Mouse (Mus musculus): ENCODE measurements around the gene Cnksr2. TPM values are rescaled to one million over a fixed set of nuclear protein-coding genes. Genes with fewer than 3 reads are reported as not detected.
A peak's percentile ranks its signal among the peaks of the same experiment; 100 is the strongest.

The Cnksr2 gene
- polyA plus RNA-seq (2015; fragmentation: Nextera tagmentation; extraction: Ambion mirVana), result 0.13 and 0.18 TPM in 2 replicates

- peak; percentile 15; the same call in 1 of the 2 replicates for TF ChIP-seq CTCF (IDR thresholded peaks at IDR 0.05; ENCODE audit: low read depth)
- Histone ChIP-seq H3K27ac (ENCODE audit: low read depth, low read length) (no peak within 1 kb of the TSS), H3K36me3 (ENCODE audit: control insufficient read depth, insufficient read depth) (no peaks in the 10 kb centered on the region), H3K9ac (ENCODE audit: low read depth, low read length) (no peak within 1 kb of the TSS), H3K9me3 (ENCODE audit: control insufficient read depth) (no peaks in the 10 kb centered on the region), H3K4me1 (replicated peaks; ENCODE audit: control insufficient read depth, insufficient read depth, low read length) (no peaks in the 10 kb centered on the region), H3K4me2 (replicated peaks; ENCODE audit: low read depth) (peak within 1 kb of the TSS; percentile 80), H3K27me3 (replicated peaks; ENCODE audit: control insufficient read depth, insufficient read depth, low read length) (peaks cover 5% of the 10 kb centered on the region), H3K4me3 (ENCODE audit: low read depth, low read length) (peak within 1 kb of the TSS; percentile 50)
- 0 out of 2 replicates have a peak, but pooled peaks have one; percentile 28 for ATAC-seq
- WGBS, result 17% methylated on average over 55 of the region's 99 CpGs
Measured at GRCm38 (mm10) chrX:158043057-158043843, at the start of gene Cnksr2. Gene Cnksr2, minus strand, starts transcription at chrX:158043294.

GRCm38 (mm10) chrX:158043844-158044140, 698 bp upstream of the Cnksr2 start:
- TF ChIP-seq CTCF (IDR thresholded peaks at IDR 0.05; ENCODE audit: low read depth), result no peak

DNA sequence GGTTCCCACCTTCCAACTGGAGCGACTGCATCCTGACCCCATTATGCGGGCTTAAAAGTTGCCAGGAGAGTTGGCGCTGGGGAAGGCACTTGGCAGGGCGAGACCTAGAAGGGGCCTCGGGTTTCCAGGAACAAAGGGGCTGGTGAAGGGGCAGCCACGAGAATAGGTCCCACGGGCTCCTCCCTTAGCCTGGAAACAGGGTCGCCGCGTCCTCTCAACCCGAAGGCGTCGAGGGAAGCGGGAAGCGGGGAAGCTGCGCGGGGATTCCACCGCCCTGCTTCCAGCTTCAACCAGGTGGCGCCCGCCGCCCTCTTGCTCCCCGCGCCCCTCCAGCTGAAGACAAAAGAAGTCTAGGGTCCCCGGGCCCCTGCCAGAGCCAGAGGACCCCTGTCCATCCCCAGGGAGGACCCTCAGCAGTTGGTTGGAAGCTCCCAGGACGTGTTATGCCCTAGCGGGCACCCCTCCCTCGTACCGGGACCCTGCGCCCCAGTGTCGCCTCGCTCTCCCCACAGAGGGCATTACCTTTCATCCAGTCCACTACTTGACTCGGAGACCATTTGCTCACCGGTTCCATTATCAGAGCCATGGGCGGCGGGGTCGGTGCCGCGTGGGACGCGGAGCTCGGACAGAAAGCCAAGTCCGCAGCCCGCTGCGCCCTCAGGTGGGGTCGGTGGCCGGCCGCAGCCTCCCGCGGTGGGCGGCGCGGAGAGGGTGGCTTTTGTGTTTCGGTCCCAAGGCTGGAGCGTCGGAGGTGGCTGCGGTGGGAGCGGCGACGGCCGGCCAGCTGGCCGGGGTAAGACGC, 638 bp downstream of the Cnksr2 start:
- H3K9ac ChIP-seq (ENCODE audit: low read depth, low read length), result no peak overlapping the region
- peak overlapping the region; percentile 80 for H3K4me2 ChIP-seq (replicated peaks; ENCODE audit: low read depth)
- H3K9me3 ChIP-seq (ENCODE audit: control insufficient read depth), result no peaks in the 10 kb centered on the region
- H3K27me3 ChIP-seq (replicated peaks; ENCODE audit: control insufficient read depth, insufficient read depth, low read length), result peaks cover 5% of the 10 kb centered on the region
- H3K36me3 ChIP-seq (ENCODE audit: control insufficient read depth, insufficient read depth), result no peaks in the 10 kb centered on the region
- peak overlapping the region; percentile 50 for H3K4me3 ChIP-seq (ENCODE audit: low read depth, low read length)
- peak; percentile 37; the same call in 1 of the 2 replicates for TF ChIP-seq CTCF (IDR thresholded peaks at IDR 0.05; ENCODE audit: low read depth)
- ATAC-seq, result no peak
- H3K4me1 ChIP-seq (replicated peaks; ENCODE audit: control insufficient read depth, insufficient read depth, low read length), result no peaks in the 10 kb centered on the region
- H3K27ac ChIP-seq (ENCODE audit: low read depth, low read length), result no peak overlapping the region
- 16% methylated on average over 60 of the region's 62 CpGs for WGBS

More at GRCm38 (mm10) chrX:158043844-158044140, 698 bp upstream of the Cnksr2 start:
- H3K27ac ChIP-seq (ENCODE audit: low read depth, low read length), result no peak overlapping the region
- peak overlapping the region; percentile 80 for H3K4me2 ChIP-seq (replicated peaks; ENCODE audit: low read depth)
- no peaks in the 10 kb centered on the region for H3K4me1 ChIP-seq (replicated peaks; ENCODE audit: control insufficient read depth, insufficient read depth, low read length)
- no peak for ATAC-seq
- 22% methylated on average over 13 of the region's 13 CpGs for WGBS
- H3K36me3 ChIP-seq (ENCODE audit: control insufficient read depth, insufficient read depth), result no peaks in the 10 kb centered on the region
- peaks cover 5% of the 10 kb centered on the region for H3K27me3 ChIP-seq (replicated peaks; ENCODE audit: control insufficient read depth, insufficient read depth, low read length)
- peak overlapping the region; percentile 50 for H3K4me3 ChIP-seq (ENCODE audit: low read depth, low read length)
- H3K9me3 ChIP-seq (ENCODE audit: control insufficient read depth), result no peaks in the 10 kb centered on the region
- H3K9ac ChIP-seq (ENCODE audit: low read depth, low read length), result no peak overlapping the region

DNA sequence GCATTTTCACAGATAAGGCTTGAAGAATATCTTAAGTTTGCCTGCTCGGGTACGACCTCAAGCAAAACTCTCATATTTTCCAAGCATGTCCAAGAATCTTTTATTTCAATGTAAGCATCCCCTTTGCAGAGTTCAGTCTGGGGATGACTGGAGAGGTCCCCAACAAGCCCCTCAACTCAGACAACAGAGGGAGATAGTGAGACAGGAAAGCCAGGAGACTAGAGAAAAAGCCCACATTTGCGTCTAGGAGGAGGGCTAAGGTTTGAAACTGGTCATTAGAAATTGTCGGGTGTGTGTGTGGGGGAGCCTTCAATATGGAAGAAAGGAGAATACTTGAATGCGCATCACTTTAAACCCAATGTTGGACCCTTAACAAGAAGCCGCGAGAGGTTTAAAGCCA, 1.4 kb downstream of the Cnksr2 start:
- ATAC-seq, result no peak
- peak overlapping the region; percentile 50; the same call in 1 of the 2 replicates for H3K4me3 ChIP-seq (ENCODE audit: low read depth, low read length)
- peak; percentile 47 for TF ChIP-seq CTCF (IDR thresholded peaks at IDR 0.05; ENCODE audit: low read depth)
- H3K27me3 ChIP-seq (replicated peaks; ENCODE audit: control insufficient read depth, insufficient read depth, low read length), result peaks cover 5% of the 10 kb centered on the region
- H3K9me3 ChIP-seq (ENCODE audit: control insufficient read depth), result no peaks in the 10 kb centered on the region
- no peak overlapping the region for H3K27ac ChIP-seq (ENCODE audit: low read depth, low read length)
- peak overlapping the region; percentile 80 for H3K4me2 ChIP-seq (replicated peaks; ENCODE audit: low read depth)
- H3K9ac ChIP-seq (ENCODE audit: low read depth, low read length), result no peak overlapping the region
- no peaks in the 10 kb centered on the region for H3K4me1 ChIP-seq (replicated peaks; ENCODE audit: control insufficient read depth, insufficient read depth, low read length)
- WGBS, result 34% methylated on average over 7 of the region's 7 CpGs
- H3K36me3 ChIP-seq (ENCODE audit: control insufficient read depth, insufficient read depth), result no peaks in the 10 kb centered on the region

DNA sequence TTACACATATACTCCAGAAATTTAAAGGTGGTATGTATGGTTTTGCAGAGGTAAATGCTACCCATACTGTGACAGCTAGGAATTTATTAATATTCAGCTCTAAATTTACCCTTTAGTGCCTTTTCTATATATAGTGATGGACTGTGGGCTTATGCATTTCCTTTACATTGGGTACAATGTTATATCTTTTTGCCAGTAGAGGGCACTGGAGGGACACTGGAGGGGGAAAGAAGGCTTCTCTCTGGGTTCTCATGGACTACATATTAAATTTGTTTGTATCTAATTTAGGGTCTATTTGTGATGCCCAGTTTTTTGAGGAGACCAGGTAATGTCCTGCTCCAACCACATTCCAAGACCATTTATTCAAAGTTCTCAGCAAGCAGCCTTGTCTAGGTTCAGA, 91.4 kb downstream of the Cnksr2 start:
- no peak overlapping the region for H3K27ac ChIP-seq (ENCODE audit: low read depth, low read length)
- H3K27me3 ChIP-seq (replicated peaks; ENCODE audit: control insufficient read depth, insufficient read depth, low read length), result no peaks in the 10 kb centered on the region
- no peak for ATAC-seq
- no peak overlapping the region for H3K4me2 ChIP-seq (replicated peaks; ENCODE audit: low read depth)
- no peak overlapping the region for H3K4me3 ChIP-seq (ENCODE audit: low read depth, low read length)
- no peaks in the 10 kb centered on the region for H3K4me1 ChIP-seq (replicated peaks; ENCODE audit: control insufficient read depth, insufficient read depth, low read length)
- H3K9ac ChIP-seq (ENCODE audit: low read depth, low read length), result no peak overlapping the region
- no peaks in the 10 kb centered on the region for H3K9me3 ChIP-seq (ENCODE audit: control insufficient read depth)
- TF ChIP-seq CTCF (IDR thresholded peaks at IDR 0.05; ENCODE audit: low read depth), result peak; percentile 69
- no peaks in the 10 kb centered on the region for H3K36me3 ChIP-seq (ENCODE audit: control insufficient read depth, insufficient read depth)

DNA sequence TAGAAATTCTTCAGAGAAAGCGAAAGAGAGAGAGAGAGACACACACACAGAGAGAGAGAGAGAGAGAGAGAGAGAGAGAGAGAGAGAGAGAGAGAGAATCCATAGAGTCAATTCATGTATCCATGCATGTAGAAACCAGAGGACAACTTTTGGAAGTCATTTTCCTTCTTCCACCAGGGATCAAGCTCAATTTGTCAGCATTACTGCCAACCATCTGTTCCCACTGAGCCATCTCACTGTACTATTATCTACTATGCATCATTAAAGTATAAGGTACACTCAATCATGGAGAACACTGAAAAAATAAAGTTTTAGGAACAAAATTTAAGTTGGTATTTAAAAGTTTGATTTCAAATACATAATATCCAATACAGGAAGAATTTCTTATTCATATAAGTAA, 93.8 kb downstream of the Cnksr2 start:
- Histone ChIP-seq H3K36me3 (ENCODE audit: control insufficient read depth, insufficient read depth) (no peaks in the 10 kb centered on the region), H3K4me1 (replicated peaks; ENCODE audit: control insufficient read depth, insufficient read depth, low read length) (no peaks in the 10 kb centered on the region), H3K4me2 (replicated peaks; ENCODE audit: low read depth) (no peak overlapping the region), H3K9me3 (ENCODE audit: control insufficient read depth) (no peaks in the 10 kb centered on the region), H3K27me3 (replicated peaks; ENCODE audit: control insufficient read depth, insufficient read depth, low read length) (no peaks in the 10 kb centered on the region), H3K27ac (ENCODE audit: low read depth, low read length) (no peak overlapping the region), H3K9ac (ENCODE audit: low read depth, low read length) (no peak overlapping the region), H3K4me3 (ENCODE audit: low read depth, low read length) (no peak overlapping the region)
- 76% methylated on average over 1 of the region's 1 CpGs for WGBS
- no peak for TF ChIP-seq CTCF (IDR thresholded peaks at IDR 0.05; ENCODE audit: low read depth)
- ATAC-seq, result no peak
